Mouse (Mus musculus) embryonic fibroblast, embryonic 13.5 days (primary cell): ENCODE measurements around the gene Zfp382.

Source experiments
- CTCF ChIP-seq: IDR thresholded peaks from 2 replicates; pipeline ENCODE4 v1.5.1; 2011; ENCODE audit warnings: mild to moderate bottlenecking, control low read depth, low read length, moderate library complexity, borderline replicate concordance; ENCODE audit not compliant: insufficient read depth
- POLR2A ChIP-seq: IDR thresholded peaks from 2 replicates; pipeline ENCODE4 v1.6.1; 2011; ENCODE audit warnings: low read depth, mild to moderate bottlenecking, control low read depth, low read length, moderate library complexity

DNA sequence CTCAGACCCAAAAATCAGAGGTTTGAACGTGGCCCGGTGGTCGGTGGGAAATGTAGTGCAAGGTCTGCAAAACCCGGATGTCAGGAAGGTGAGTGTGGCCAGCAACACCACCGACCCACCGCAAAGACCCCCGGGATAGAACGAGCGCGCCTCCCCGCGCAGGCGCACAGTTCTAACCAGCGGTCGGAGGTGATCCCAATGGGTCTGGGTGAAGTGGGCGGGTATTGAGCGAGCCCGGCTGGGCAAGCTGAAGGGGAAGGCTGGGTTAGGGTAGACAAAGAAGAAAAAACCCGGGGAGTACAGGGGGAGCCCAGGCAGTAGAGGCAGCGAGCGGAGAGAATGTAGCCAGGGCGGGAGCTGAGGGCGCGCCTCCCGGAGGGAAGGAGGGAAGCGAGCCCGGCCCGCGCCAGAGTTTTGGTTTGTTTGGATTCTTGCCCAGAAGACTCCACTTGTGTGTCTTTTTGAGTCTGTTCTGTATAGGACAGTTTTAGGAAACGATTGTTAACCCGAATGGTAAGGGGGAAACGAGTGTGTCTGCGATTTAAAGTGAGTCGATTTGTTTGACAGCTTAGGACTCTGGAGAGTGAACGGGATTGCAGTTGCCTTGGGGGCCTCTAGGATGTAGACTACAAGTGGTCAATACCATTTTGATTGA, 21.9 kb downstream of the Zfp382 start:
- no peak for TF ChIP-seq CTCF
- no peak for TF ChIP-seq POLR2A
